Mouse (Mus musculus): Measurements from ENCODE around the gene Epha4.

Gene Epha4

DNA sequence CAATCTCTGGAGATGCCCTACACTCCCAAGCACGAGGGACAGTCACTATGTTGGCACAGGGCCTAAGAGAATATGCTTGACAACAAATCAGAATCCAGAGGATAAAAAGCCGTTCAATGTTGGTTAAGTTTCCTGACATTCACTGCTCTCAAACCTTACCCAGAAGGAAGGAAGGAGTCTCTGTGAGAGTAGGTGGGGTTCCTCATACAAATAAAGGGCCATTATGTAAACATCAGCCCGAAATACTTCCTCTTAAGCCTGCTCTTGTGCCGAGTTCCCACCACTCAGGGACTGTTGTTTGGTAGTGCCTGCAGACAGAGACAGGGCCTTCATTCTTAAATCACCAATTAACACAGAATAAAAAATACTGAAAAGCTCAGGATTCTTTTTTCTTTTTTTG, 72.9 kb downstream of the Epha4 start:
- no peak for DNase-seq (ENCODE audit: low spot score)

DNA sequence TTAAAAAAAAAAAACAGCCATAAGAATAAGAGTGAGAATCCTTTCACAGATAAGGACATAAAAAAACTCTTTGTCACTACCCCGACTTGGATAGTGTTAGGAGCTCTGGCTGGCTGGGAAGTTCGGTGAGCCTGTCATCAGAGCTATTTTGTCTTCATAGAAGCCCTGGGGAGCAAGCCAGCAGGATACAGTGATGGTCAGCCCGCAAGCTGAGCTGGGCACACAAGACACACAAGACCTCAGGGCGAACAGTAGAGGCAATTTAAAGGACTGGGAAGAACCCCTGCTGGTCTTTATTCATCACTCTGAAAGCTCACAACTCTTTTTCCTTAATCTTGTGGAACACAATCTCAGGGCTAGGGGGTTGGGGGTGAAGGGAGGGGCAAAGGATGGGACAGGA, 73.5 kb downstream of the Epha4 start:
- no peak for DNase-seq (ENCODE audit: low spot score)

DNA sequence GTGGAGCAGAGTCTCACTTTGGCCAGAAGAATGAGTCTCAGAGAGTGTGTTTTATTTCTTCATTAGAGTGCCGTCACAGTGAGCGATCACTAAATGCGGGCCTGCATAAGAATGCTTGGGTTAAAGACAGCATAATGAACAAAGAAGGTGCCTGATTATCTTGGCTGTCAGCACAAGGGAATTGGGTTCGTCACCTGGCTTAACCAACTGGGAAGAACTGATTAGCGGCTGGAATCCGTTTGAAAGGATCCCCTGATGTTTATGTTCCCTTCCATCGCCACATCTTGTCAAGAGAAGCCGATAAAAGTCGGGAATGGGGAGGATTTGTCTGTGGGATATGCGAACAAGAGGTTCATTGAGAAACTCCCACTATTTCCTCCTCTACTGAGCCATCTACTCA, 74.4 kb downstream of the Epha4 start:
- DNase-seq (ENCODE audit: low spot score): no peak

DNA sequence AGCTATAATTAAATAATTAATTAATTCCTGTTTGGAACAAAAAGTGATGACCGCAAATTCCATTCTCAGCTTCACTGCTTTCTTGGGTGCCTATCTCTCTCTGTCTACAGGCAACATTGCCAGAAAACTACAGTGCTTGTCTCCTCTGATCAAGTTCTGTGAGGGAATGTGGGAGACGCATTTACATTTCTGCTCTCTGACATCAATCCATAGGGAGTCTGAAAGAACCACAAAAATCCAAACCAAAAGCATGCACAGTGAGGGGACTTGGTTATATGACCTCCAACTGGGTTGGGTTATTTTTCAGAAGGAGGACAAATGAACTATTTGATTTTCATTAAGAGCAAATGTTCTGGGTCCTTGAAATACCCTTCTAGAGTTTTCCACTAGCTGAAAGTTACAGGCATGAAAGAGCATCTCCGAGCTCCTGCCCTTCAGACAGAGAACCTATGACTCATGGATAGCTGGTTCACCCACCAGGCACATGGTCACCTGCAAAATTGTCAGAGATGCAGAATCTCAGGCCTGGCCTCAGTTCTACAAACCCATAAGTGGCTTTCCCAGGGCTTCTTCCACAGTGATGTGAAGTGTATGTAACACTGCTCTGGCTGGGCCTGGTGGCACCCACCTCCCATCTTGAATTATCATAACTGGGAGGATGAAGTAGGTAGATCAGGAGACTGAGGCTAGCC, 75.4 kb downstream of the Epha4 start:
- no peak for DNase-seq (ENCODE audit: low spot score)

DNA sequence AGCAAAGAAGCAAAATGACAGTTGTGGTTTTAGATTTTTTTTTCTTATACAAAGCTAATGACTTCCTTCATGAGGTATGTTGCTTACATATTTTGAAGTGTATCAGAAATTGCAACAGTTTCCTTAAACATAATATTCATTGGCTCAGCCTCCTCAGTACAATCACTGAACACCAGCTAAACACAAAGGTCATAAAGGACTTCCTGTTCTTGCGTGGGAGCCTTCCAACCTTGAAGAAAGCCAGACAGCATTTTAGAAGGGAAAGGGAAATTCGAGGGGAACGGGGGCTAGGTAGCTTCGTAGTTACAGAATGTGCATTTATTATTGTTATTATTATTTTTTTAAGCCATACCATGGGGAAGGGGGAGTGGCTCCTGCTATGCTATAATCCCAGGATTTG, 76.2 kb downstream of the Epha4 start:
- no peak for DNase-seq (ENCODE audit: low spot score)

DNA sequence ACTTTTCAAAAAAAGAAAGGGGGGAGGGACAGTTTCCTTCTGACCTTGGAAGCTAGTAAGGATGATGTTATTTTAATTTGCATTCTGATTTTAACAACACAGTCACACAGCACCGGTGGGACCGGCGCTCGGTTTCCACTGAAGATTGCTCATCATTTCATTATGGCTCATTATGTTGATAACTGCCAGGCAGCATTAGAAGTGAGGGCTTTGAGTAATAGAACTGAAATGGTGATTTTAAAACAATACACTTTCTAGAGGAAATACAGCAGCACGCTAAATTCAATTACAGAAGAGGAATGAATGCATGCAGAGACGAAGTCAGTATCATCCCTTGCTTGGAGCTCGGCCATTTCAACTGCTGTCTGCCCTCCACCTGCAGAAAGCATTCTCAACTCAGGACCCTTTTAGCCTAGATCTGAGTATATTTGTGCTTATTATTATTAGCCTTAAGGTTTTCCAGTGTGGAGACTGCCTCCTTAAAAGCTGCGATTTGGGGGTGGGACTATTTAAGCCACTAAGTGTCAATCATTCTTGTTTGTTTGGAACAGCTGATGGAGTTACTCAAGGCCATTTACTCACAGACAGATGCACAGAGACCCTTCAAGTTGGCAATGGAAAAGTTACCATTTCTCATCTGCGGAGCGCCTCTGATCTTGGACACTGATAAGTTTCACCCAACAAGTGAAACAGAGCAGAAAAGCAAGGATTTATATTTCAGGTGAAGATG, 76.8 kb downstream of the Epha4 start:
- DNase-seq (ENCODE audit: low spot score): no peak

DNA sequence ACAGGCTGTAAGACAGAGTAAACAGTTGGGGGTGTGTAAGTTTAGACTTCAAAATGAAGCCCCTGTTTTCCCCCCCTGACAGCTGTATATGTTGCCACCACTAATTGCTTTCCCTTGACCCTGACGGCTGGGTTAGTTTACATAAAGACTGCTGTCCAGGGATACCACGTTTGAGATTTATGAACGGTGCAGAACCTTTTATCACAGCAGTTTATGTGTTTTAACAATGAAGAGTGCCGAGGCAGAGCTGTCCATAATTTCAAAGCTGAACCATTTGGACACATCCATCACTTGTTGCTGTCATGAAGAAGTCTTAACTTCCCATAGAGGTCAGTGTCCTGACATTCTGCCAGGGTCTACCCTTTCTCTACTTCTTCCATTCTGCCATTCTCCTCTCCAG, 79.8 kb downstream of the Epha4 start:
- DNase-seq (ENCODE audit: low spot score): no peak

DNA sequence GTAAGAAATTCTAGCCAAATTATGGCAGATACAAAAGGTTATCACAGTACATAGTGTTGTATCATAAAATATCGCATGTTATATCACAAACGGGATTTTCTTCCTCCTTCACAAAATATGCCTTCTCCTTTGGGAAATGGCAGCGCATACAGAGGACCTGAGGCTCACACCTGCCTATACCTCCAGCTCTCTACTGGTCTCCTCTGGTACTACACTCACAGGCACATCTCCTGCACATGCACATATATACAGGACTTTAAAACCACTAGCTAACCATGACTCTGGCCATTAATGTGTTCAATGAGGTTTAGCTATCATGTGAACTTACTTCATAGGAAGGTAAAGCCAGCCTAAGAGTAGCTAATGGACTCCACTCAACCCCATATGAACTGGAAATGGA, 81.7 kb downstream of the Epha4 start:
- no peak for DNase-seq (ENCODE audit: low spot score)

DNA sequence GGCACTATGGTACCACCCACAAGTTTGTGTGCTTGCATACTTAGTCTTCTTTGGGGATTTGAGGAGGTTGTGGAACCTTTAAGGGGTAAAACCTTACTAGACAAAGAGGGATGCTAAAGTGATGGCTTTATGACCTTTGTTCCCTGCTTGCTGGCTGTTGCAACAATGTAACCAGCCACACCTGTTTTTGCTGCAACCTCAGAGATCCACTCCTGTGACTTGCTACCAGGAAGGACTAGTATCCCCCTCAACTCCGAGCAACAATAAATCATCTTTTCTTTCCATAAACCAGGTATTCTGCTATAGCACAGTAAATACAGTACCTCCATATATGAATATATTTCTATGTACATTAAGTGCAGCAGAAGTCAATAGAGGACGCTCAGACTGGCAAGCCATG, 82.4 kb downstream of the Epha4 start:
- no peak for DNase-seq (ENCODE audit: low spot score)

DNA sequence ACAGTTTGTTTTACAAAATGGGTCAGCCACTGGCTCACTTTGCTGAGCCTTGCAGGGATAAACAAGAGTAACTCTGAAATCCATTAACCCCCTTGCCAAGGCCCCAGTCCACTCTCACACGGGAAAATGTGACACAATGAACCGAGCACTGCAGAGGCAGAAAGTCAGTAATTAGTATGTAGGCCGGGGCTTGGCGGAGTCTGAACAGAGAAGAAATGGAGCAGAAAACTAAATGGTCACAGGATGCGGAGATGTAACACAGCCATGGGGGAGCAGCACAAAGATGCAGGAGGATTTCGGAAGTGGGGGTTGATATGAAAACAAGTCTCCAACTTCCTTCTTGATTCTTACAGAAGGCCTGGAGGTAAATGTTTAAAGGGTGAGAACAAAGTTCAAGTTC, 85.7 kb downstream of the Epha4 start:
- no peak for DNase-seq (ENCODE audit: low spot score)

DNA sequence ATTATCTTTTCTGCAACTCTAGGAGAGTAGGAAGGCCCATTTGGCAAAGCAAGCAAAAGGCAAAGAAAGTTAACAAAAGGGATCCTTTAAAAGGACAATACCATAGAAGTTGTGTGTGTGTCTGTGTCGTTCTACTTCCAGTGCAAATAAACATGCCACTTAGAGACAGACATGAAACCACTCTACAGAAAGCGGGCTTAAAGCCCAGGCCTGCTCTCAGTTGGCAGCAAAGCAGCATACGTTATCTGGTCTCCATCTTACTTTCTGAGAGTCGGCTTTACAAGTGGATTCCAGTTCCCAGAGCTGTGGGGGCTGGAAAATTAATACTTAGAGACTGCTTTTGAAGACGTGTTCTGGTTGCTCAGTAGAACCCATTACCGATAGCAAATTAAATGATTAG, 87.9 kb downstream of the Epha4 start:
- DNase-seq (ENCODE audit: low spot score): no peak

DNA sequence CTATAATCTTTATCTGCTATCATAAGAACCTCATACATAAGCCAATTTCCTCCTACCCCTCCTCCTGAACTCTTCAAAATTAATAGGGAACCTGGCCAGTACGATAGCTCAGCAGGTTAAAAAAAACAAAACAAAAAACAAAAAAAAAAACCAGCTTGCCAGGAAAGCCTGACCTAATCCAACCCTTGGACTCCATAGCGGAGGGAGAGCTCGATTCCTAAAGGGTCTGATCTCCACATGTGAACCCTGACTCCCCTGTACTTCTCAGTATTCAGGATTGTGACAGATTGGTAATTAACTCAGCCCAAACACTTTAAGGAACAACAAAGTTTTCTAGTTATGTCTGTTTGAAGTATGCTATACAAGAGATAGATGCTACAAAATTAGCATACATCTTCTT, 89.7 kb downstream of the Epha4 start:
- DNase-seq (ENCODE audit: low spot score): no peak

DNA sequence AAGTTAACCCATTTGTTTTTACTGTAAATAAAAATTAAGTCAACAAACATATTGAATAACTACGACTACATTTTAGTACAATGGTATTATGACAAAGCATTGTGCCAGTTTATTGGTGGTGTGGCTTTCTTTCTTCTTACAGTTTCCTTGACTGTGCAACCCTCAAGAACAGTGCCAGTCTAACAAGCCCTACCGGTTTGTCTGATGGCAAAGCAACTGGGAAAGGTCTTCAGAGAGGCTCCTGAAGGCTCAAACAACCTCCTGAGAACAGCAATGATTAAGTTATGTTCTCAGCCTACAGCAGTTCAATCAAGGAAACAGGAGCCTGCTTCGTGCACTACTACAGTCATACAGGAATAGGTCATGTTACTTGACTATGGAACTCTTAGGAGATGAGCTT, 93.8 kb downstream of the Epha4 start:
- DNase-seq (ENCODE audit: low spot score): no peak

DNA sequence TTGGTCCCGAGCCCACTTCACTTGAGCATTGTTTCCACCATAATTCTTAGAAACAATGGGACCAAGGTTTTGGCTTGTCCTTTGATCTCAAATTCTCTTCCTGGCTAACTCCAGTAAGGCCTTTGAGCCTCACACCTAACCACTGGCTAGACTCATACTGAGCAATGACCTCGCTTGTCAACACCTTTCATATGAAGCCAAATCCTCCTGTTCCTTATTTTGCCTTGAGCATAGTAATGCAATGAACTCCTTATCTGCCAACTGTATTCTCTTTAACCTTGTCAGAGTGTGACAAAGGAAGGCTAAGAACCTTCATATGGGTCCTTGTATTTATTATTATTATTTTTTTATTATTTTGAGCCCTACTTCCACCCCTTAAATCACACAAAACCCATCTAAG, 94.5 kb downstream of the Epha4 start:
- no peak for DNase-seq (ENCODE audit: low spot score)

DNA sequence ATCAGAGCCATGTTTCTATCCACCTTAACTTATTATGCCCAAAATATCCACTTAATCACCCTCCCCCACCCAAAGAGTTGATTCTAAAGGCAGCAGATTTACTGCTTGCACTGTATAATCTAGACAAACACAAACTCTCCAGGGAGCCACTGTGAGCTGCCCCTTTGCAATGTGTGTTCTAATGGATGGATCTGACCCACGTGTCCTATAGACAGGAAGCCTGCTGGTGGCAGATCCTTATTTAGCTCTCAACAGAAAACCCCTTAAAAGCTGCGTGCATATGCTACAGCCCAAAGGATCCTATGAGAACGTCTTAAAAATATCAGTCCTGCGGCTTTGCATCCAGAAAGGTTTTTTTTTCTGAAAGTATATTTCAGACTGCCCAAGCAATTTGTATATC, 98.0 kb downstream of the Epha4 start:
- no peak for DNase-seq (ENCODE audit: low spot score)

DNA sequence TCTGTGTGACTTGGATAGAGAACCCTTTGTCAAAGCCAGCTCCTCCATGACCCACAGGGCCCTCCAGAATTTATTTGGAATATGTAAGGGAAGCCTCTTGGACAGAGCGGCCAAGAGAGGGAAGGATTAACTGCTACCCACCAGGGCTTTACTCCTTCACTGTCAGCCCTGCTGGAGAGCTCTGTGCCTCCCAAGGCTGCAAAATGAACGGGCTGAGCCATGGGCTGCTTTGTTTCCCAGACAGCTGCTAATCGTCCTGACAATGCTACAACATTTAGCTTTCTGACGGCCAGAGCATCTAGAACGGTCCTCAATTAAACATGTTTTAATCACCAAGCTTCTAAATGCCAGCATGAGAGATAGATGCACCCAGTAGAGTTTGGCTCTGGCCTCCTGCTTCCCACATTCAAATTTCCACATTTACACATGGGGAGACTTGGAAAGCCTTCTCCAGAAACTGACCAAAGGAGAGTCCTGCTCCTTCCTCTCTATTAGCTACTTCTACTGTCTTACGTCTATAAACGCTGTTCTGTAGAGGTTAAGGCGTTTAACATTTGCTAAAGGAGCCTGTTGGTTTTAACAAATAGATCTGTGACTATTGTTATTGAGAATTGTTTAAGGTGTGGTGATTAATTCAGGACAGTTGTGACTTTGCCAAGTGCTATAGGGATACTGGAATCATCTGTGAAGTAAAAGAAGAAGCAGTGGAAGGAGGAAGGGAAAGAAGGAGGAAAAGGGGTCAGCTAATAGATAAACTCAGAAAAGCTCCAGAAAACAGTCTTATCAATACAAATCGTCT, 101.8 kb downstream of the Epha4 start:
- DNase-seq (ENCODE audit: low spot score): no peak

DNA sequence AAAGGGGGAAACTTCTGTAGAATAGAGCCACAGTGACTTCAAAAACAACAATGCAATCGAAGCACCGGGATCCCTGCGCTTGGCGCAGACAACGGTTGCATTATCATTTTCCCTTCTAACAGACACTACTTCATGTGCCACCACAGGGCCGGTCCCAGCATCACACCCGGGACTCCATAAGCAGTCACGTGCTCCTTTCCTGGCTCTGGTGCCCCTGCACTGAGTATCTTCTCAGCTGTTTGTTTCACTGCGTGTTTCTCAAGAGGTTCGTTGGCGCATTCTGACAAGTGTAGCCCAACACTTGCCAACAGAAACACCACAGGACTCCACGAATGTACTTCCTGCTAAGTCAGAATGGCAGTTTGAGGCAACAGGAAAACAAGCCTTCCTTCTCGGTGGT, 102.6 kb downstream of the Epha4 start:
- no peak for DNase-seq (ENCODE audit: low spot score)

DNA sequence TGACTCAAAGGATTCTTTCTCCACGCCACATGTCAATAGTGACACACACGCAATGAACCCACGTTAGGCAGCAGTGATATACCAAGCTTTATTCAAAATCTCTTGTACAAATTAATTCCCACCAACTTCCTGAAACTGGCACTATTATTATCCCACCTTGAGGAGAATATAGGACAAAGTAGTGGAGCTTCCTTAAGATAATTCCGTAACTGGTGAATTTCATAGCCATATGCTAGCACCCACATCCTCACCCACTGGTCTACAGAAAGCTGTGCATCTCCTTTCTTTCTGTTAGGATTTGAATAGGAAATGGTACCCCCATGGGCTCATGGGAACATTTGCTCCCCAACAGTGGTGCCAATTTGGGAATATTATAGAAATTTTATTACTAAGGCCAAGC, 103.7 kb downstream of the Epha4 start:
- DNase-seq (ENCODE audit: low spot score): no peak

DNA sequence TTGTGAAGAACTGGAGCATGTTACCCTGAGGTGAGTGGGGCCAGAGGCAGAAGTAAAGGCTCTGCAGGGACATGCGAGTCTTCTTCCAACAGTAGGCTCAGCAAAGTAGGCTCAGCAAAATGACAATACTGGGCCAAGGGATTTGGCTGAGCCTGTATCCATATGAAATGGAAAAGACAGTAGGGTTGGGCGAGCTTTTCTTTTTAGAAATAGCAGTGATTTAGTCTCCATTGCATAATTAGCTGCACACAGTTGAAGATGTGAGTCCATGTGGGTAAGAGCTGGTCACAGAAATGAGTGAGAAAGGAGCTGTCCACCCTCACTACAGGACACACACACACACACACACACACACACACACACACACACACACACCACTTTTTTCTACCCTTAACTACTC, 104.2 kb downstream of the Epha4 start:
- DNase-seq (ENCODE audit: low spot score): no peak

DNA sequence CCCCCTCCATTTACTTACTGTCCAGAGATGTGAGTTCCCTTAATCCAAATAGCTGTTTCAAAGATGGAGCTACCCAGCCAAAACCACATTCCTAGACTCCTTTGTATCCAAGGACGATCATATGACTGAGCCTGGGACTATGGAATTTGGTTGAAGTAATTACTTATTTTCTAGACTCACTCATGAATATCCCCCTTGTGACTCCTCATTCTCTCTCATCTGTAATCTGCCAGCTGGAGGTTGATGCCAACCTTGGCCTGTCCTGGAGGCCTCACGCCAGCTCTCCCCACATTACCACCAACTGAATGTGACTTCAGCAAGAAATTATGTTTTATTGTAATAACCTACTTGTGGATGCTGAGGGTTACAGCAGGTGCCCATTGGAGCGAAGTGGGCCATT, 104.7 kb downstream of the Epha4 start:
- no peak for DNase-seq (ENCODE audit: low spot score)

DNA sequence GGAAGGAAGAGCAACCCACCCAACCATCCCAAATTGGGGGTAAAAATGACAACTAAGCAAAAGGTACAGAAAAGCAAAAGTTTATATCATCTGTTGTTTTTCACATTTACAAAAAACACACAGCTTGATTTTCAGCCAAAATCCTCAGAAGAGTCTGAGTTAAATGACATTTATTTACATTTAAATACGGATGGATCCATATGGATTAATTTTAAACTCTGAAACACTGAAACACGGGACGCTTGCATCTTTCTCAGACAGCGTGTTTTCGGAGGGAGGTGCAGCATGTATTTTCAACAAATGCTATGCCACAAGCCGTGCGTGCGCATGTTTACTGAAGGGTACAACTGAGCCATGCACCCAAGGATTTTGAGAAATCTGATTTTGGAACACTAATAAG, 105.4 kb downstream of the Epha4 start:
- no peak for DNase-seq (ENCODE audit: low spot score)

DNA sequence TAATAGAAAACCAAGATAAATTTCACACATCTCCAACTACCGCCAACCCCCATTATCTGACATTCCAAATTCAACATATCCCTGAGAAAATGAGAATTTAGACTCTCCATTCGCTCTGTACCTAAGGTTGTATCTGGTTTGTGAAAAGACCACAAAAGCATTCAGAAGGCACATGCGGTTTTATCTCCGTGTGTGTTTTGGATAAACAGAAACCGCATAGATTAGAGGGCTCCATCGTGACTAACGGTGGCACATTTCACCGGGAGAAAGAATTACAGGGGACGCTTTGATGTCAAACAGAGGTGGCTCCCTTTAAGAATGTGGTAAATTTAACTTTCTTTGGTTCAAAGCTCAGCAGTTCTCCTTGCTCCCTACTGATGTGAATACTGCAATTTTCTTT, 107.5 kb downstream of the Epha4 start:
- DNase-seq (ENCODE audit: low spot score): no peak

DNA sequence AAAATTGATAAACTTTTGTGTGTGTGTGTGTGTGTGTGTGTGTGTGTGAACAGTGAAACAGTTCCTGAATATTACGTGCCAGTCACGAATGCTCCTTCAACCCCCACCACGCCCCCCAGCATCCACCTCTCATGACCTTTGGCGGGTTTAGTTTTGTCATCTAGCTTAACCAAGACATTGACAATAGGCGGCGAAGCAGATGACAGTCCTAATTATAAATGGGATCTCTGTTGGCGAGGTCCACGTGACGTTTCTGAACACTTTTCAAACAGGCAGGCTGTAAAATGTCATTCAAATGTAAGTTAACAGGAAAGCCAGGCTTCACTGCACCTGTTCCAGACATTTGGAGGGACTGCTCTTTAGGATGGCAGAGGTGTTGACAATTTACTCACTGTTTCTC, 108.3 kb downstream of the Epha4 start:
- no peak for DNase-seq (ENCODE audit: low spot score)

Data from MN1 (cell line).